ENCODE assay signal across 9 mouse cellular contexts in the genomic region with DNA sequence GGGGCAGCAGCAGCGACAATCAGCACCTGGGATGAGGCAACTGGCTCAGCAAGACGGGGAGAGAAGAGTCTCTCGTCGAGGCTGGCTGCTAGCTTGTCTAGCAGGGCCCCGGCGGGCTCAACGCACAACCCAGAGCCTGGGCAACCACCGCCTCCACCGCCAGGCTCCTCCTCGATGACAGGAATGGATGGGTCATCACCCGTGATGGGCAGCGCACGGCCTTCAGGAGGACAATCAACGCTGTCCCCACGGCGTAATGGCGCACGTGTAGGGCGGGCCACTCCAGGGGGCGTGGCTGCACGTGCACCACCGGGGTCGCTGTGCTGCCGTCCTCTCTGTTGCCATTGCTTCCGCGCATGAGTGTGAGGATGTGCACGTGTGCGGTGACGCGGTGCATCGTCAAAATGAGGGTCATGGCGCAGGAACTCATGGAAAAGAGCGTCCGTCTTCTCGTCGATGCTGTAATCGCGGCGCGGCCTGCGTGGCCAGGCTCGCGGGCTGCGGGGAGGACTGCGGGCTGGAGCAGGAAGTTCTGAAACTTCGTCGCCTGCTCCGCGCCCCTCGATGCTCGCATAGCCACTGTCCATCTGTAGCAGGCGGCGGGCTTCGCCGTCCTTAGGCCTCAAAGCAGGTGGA. TPM values are rescaled to one million over a fixed set of nuclear protein-coding genes. Genes with fewer than 3 reads are reported as not detected.
A peak's percentile ranks its signal among the peaks of the same experiment; 100 is the strongest.
DNase-seq lines count a peak whose midpoint lies in the region; ATAC-seq and TF ChIP-seq lines count a peak whose summit lies in the region.
"Had no signal": no experiment of that assay in that cellular context is flagged by ENCODE, and none has a peak within 500 bp of the region (broad histone marks: within the 10 kb centered on the region; RNA-seq: fewer than 3 reads in every experiment).

No protein-coding gene starts in this region.

- peaks cover 14% of the 10 kb centered on the region for H3K27me3 ChIP-seq in lung, embryonic 15.5 days
- H3K27me3 ChIP-seq in forebrain, postnatal 0 days (ENCODE audit: insufficient read depth, low read length) = no peaks in the 10 kb centered on the region
- H3K27me3 ChIP-seq in liver, embryonic 13.5 days = peaks cover 19% of the 10 kb centered on the region
- no peaks in the 10 kb centered on the region for H3K27me3 ChIP-seq in testis, adult 2 months (ENCODE audit: control insufficient read depth, insufficient read depth, low read length)

- peak overlapping the region; percentile 14; the same call in 1 of the 2 replicates for H3K4me2 ChIP-seq in lung, embryonic 15.5 days
- peak overlapping the region; percentile 34 for H3K4me2 ChIP-seq in forebrain, postnatal 0 days (ENCODE audit: low read depth)
- H3K4me2 ChIP-seq in liver, embryonic 13.5 days = peak overlapping the region; percentile 12; the same call in 1 of the 2 replicates

- no peak overlapping the region for H3K9ac ChIP-seq in lung, embryonic 15.5 days
- peak overlapping the region; percentile 18 for H3K9ac ChIP-seq in forebrain, postnatal 0 days
- no peak overlapping the region for H3K9ac ChIP-seq in liver, embryonic 13.5 days
- H3K9ac ChIP-seq: liver, embryonic 14.5 days had no signal

- no peak overlapping the region for H3K27ac ChIP-seq in lung, embryonic 15.5 days
- peak overlapping the region; percentile 36 for H3K27ac ChIP-seq in forebrain, postnatal 0 days (ENCODE audit: low read depth, low read length)
- no peak overlapping the region for H3K27ac ChIP-seq in liver, embryonic 13.5 days
- no peak overlapping the region for H3K27ac ChIP-seq in testis, adult 2 months (ENCODE audit: control insufficient read depth, insufficient read depth, low read depth, low read length)
- H3K27ac ChIP-seq: liver, embryonic 14.5 days had no signal

- no peak for ATAC-seq in lung, embryonic 15.5 days (ENCODE audit: borderline replicate concordance, extremely low read depth, low FRiP score, low TSS enrichment)
- ATAC-seq in forebrain, postnatal 0 days = peak; percentile 86
- no peak for ATAC-seq in liver, embryonic 13.5 days (ENCODE audit: low read depth)

- TF ChIP-seq CTCF in forebrain, postnatal 0 days (IDR thresholded peaks at IDR 0.05; ENCODE audit: low read depth) = peak; percentile 47
- TF ChIP-seq CTCF in testis, adult 2 months (IDR thresholded peaks at IDR 0.05; ENCODE audit: control insufficient read depth, insufficient read depth, insufficient replicate concordance, low read depth, low read length) = peak; percentile 19; the same call in 1 of the 2 replicates

- DNase-seq in cerebellum, adult 11 months = peak; percentile 31
- no peak for DNase-seq in cerebellum, adult 9-10 months
- no peak for DNase-seq in lung, postnatal 14 days
- DNase-seq in forebrain, postnatal 0 days = peak; percentile 88
- no peak for DNase-seq in liver, embryonic 13.5 days
- DNase-seq in urinary bladder, postnatal 25 days (ENCODE audit: low spot score) = no peak

- peaks cover 60% of the 10 kb centered on the region for H3K36me3 ChIP-seq in lung, embryonic 15.5 days
- peaks cover 88% of the 10 kb centered on the region for H3K36me3 ChIP-seq in forebrain, postnatal 0 days (ENCODE audit: insufficient read depth)
- peaks cover 64% of the 10 kb centered on the region for H3K36me3 ChIP-seq in liver, embryonic 13.5 days
- no peaks in the 10 kb centered on the region; the same call in 1 of the 2 replicates for H3K36me3 ChIP-seq in testis, adult 2 months (ENCODE audit: control insufficient read depth, insufficient read depth, low read length)

- WGBS in lung, embryonic 15.5 days = 27% methylated on average over 55 of the region's 55 CpGs
- 16% methylated on average over 55 of the region's 55 CpGs for WGBS in forebrain, postnatal 0 days
- WGBS in liver, embryonic 13.5 days (ENCODE audit: insufficient replicate concordance) = 50% methylated on average over 55 of the region's 55 CpGs

- no peaks in the 10 kb centered on the region for H3K9me3 ChIP-seq in lung, embryonic 15.5 days
- no peaks in the 10 kb centered on the region for H3K9me3 ChIP-seq in forebrain, postnatal 0 days (ENCODE audit: low read length)
- H3K9me3 ChIP-seq in liver, embryonic 13.5 days (replicated peaks) = no peaks in the 10 kb centered on the region

- H3K4me1 ChIP-seq in lung, embryonic 15.5 days = peaks cover 21% of the 10 kb centered on the region
- no peaks in the 10 kb centered on the region for H3K4me1 ChIP-seq in forebrain, postnatal 0 days (ENCODE audit: insufficient read depth)
- peaks cover 62% of the 10 kb centered on the region for H3K4me1 ChIP-seq in liver, embryonic 13.5 days (replicated peaks)
- peaks cover 3% of the 10 kb centered on the region; the same call in 1 of the 2 replicates for H3K4me1 ChIP-seq in testis, adult 2 months (ENCODE audit: control insufficient read depth, insufficient read depth, low read length)

- H3K4me3 ChIP-seq in lung, embryonic 15.5 days = no peak overlapping the region
- no peak overlapping the region for H3K4me3 ChIP-seq in forebrain, postnatal 0 days (ENCODE audit: low read depth, low read length)
- no peak overlapping the region for H3K4me3 ChIP-seq in liver, embryonic 13.5 days (replicated peaks)
- H3K4me3 ChIP-seq in testis, adult 2 months (ENCODE audit: control insufficient read depth, low read depth, low read length) = peak overlapping the region; percentile 50

- TF ChIP-seq POLR2A in testis, adult 2 months (IDR thresholded peaks at IDR 0.05; ENCODE audit: control insufficient read depth, low read depth, low read length) = peak; percentile 22; the same call in 1 of the 2 replicates

RNA-seq across cellular contexts. Expression of a gene that starts 7.0 kb away (rescaled TPM):
- 521 and 541 TPM in 2 replicates for polyA plus RNA-seq in lung, embryonic 15.5 days (2015; fragmentation: Nextera tagmentation; extraction: Ambion mirVana)
- total RNA-seq in forebrain, postnatal 0 days (2014; rRNA removed) = 154 and 193 TPM in 2 replicates
- polyA plus RNA-seq in forebrain, postnatal 0 days (2015; fragmentation: Nextera tagmentation; extraction: Ambion mirVana) = 633 and 650 TPM in 2 replicates
- 358 and 362 TPM in 2 replicates for polyA plus RNA-seq in liver, embryonic 13.5 days (2015; fragmentation: Nextera tagmentation; extraction: Ambion mirVana)
- 241 and 347 TPM in 2 replicates for polyA plus RNA-seq in testis, adult 2 months (2012; rRNA removed)

RNA-seq across cellular contexts. Expression of a gene that starts 9.2 kb away (rescaled TPM):
- 3.9 and 5.0 TPM in 2 replicates for polyA plus RNA-seq in lung, embryonic 15.5 days (2015; fragmentation: Nextera tagmentation; extraction: Ambion mirVana)
- 114 and 151 TPM in 2 replicates for total RNA-seq in forebrain, postnatal 0 days (2014; rRNA removed)
- polyA plus RNA-seq in forebrain, postnatal 0 days (2015; fragmentation: Nextera tagmentation; extraction: Ambion mirVana) = 57.5 and 68.2 TPM in 2 replicates
- 0.54 and 0.69 TPM in 2 replicates for polyA plus RNA-seq in liver, embryonic 13.5 days (2015; fragmentation: Nextera tagmentation; extraction: Ambion mirVana)
- 3.8 and 5.1 TPM in 2 replicates for polyA plus RNA-seq in testis, adult 2 months (2012; rRNA removed)

RNA-seq across cellular contexts. Expression of a gene that starts 15.8 kb away (rescaled TPM):
- polyA plus RNA-seq in lung, embryonic 15.5 days (2015; fragmentation: Nextera tagmentation; extraction: Ambion mirVana) = 18.6 and 22.1 TPM in 2 replicates
- total RNA-seq in forebrain, postnatal 0 days (2014; rRNA removed) = 77.2 and 77.8 TPM in 2 replicates
- polyA plus RNA-seq in forebrain, postnatal 0 days (2015; fragmentation: Nextera tagmentation; extraction: Ambion mirVana) = 13.6 and 14.8 TPM in 2 replicates
- polyA plus RNA-seq in liver, embryonic 13.5 days (2015; fragmentation: Nextera tagmentation; extraction: Ambion mirVana) = 16.2 and 18.3 TPM in 2 replicates
- 215 and 222 TPM in 2 replicates for polyA plus RNA-seq in testis, adult 2 months (2012; rRNA removed)

RNA-seq across cellular contexts. Expression of a gene that starts 16.6 kb away (rescaled TPM):
- polyA plus RNA-seq in lung, embryonic 15.5 days (2015; fragmentation: Nextera tagmentation; extraction: Ambion mirVana) = 17.5 and 18.6 TPM in 2 replicates
- 91.5 and 120 TPM in 2 replicates for total RNA-seq in forebrain, postnatal 0 days (2014; rRNA removed)
- polyA plus RNA-seq in forebrain, postnatal 0 days (2015; fragmentation: Nextera tagmentation; extraction: Ambion mirVana) = 19.3 and 21.3 TPM in 2 replicates
- polyA plus RNA-seq in liver, embryonic 13.5 days (2015; fragmentation: Nextera tagmentation; extraction: Ambion mirVana) = 3.0 and 3.3 TPM in 2 replicates
- polyA plus RNA-seq in testis, adult 2 months (2012; rRNA removed) = 70.1 and 79.2 TPM in 2 replicates

RNA-seq across cellular contexts. Expression of a gene that starts 26.1 kb away (rescaled TPM):
- polyA plus RNA-seq in lung, embryonic 15.5 days (2015; fragmentation: Nextera tagmentation; extraction: Ambion mirVana) = 15.5 and 16.6 TPM in 2 replicates
- 19.2 and 24.2 TPM in 2 replicates for total RNA-seq in forebrain, postnatal 0 days (2014; rRNA removed)
- polyA plus RNA-seq in forebrain, postnatal 0 days (2015; fragmentation: Nextera tagmentation; extraction: Ambion mirVana) = 4.6 and 6.8 TPM in 2 replicates
- polyA plus RNA-seq in liver, embryonic 13.5 days (2015; fragmentation: Nextera tagmentation; extraction: Ambion mirVana) = 9.2 and 9.9 TPM in 2 replicates
- 13.9 and 14.0 TPM in 2 replicates for polyA plus RNA-seq in testis, adult 2 months (2012; rRNA removed)

Comparison
In these comparisons a context has a peak if more than half of its experiments do, and no peak if none do; other contexts are left out.
1. DNase-seq: peak in cerebellum, adult 11 months (single experiment) and forebrain, postnatal 0 days (single experiment); none in cerebellum, adult 9-10 months (single experiment), lung, postnatal 14 days (single experiment), liver, embryonic 13.5 days (single experiment) and urinary bladder, postnatal 25 days (single experiment).
2. Peak in every context shown above with its lines, with median percentiles within 50 percentile points of each other: H3K4me2 ChIP-seq.